Mouse (Mus musculus) liver, adult 2 months (tissue): Measurements from ENCODE around the gene Olfr789. TPM values are rescaled to one million over a fixed set of nuclear protein-coding genes. Genes with fewer than 3 reads are reported as not detected.

Experiments
- DNase-seq: peaks from one replicate; pipeline ENCODE4 v3.0.0-alpha.2; 2011; ENCODE audit warnings: low read depth, low spot score; ENCODE audit errors: extremely low read depth
- H3K27ac ChIP-seq: fragments of 200-500 bp; replicated peaks from 2 replicates; pipeline ENCODE4 v1.5.1; 2012; ENCODE audit warnings: low read depth, mild to moderate bottlenecking, control low read depth, inconsistent platforms, low read length; ENCODE audit not compliant: insufficient read depth
- H3K27me3 ChIP-seq: fragments of 200-500 bp; 2 replicates; pipeline ENCODE4 v1.6.1; 2012; ENCODE audit warnings: mild to moderate bottlenecking, moderate library complexity, low read length, inconsistent platforms; ENCODE audit not compliant: control insufficient read depth, insufficient read depth
- H3K36me3 ChIP-seq: fragments of 200-500 bp; 2 replicates; pipeline ENCODE4 v1.6.1; 2012; ENCODE audit warnings: low read length, inconsistent platforms; ENCODE audit not compliant: control insufficient read depth, insufficient read depth
- H3K4me1 ChIP-seq: fragments of 200-500 bp; 2 replicates; pipeline ENCODE4 v1.6.1; 2011; ENCODE audit warnings: low read length; ENCODE audit not compliant: control insufficient read depth, insufficient read depth
- H3K4me3 ChIP-seq: fragments of 200-500 bp; 2 replicates; pipeline ENCODE4 v1.5.1; 2011; ENCODE audit warnings: low read depth, mild to moderate bottlenecking, control low read depth, low read length, moderate library complexity; ENCODE audit not compliant: insufficient read depth
- H3K79me2 ChIP-seq: fragments of 200-500 bp; 2 replicates; pipeline ENCODE4 v1.6.1; 2012; ENCODE audit warnings: inconsistent platforms, mild to moderate bottlenecking, low read length, moderate library complexity; ENCODE audit not compliant: control insufficient read depth, insufficient read depth
- H3K9ac ChIP-seq: fragments of 200-500 bp; 2 replicates; pipeline ENCODE4 v1.6.1; 2012; ENCODE audit warnings: low read depth, mild to moderate bottlenecking, control low read depth, inconsistent platforms, low read length
- CTCF ChIP-seq: fragments of 200-500 bp; IDR thresholded peaks from 2 replicates; pipeline ENCODE4 v1.5.1; 2011; ENCODE audit warnings: low read depth, low read length, control low read depth
- POLR2A ChIP-seq: fragments of 200-500 bp; IDR thresholded peaks from 2 replicates; pipeline ENCODE4 v1.6.1; 2011; ENCODE audit warnings: low read length, control low read depth; ENCODE audit not compliant: insufficient read depth; ENCODE audit errors: extremely low read depth
- WGBS: fragments of 180-500 bp; shearing (Covaris S2); methylation state at CpG from one replicate; pipeline ENCODE4 v1.1.7; 2018; 5-methylcytosine and 5-hydroxymethylcytosine counted together
- polyA plus RNA-seq: library from polyadenylated mRNA; depleted of rRNA; stranded (reverse); fragments of >200 nt; gene quantifications from 2 replicates; pipeline ENCODE4 v1.2.3, GENCODE M21; 2012; rRNA removed
- total RNA-seq: library from RNA; depleted of rRNA; stranded (reverse); fragments of >200 nt; gene quantifications from 2 replicates; pipeline ENCODE4 v1.2.3, GENCODE M21; 2014; rRNA removed

Olfr789 gene
- total and polyA plus RNA-seq, 2 experiments: not detected

- H3K27me3 ChIP-seq: no peaks in the 10 kb centered on the region
- DNase-seq: no peak
- H3K27ac ChIP-seq: no peak within 1 kb of the TSS
- H3K36me3 ChIP-seq: no peaks in the 10 kb centered on the region
- H3K4me1 ChIP-seq: no peaks in the 10 kb centered on the region
- no peak for TF ChIP-seq POLR2A
- TF ChIP-seq CTCF: no peak
- no peak within 1 kb of the TSS for H3K4me3 ChIP-seq
- H3K79me2 ChIP-seq: no peaks in the 10 kb centered on the region
- H3K9ac ChIP-seq: no peak within 1 kb of the TSS
Observed at GRCm38 (mm10) chr10:129498192-129498591, 13.6 kb downstream of the Olfr789 start, which contains the start of gene Olfr790. Olfr790 (plus strand) TSS chr10:129498492.

- no peaks in the 10 kb centered on the region for H3K4me1 ChIP-seq
- H3K27ac ChIP-seq: no peak within 1 kb of the TSS
- no peak within 1 kb of the TSS for H3K9ac ChIP-seq
- DNase-seq: no peak
- H3K36me3 ChIP-seq: no peaks in the 10 kb centered on the region
- H3K27me3 ChIP-seq: no peaks in the 10 kb centered on the region
- H3K79me2 ChIP-seq: no peaks in the 10 kb centered on the region
- TF ChIP-seq CTCF: no peak
- TF ChIP-seq POLR2A: no peak
- no peak within 1 kb of the TSS for H3K4me3 ChIP-seq
- 62% methylated on average over 3 of the region's 3 CpGs for WGBS
Observed at GRCm38 (mm10) chr10:129521492-129521891, 36.9 kb downstream of the Olfr789 start, which contains the start of gene Olfr791. Olfr791 (plus strand) TSS chr10:129521792.

GRCm38 (mm10) chr10:129538862-129539261 lies 54.3 kb downstream of the Olfr789 start, which contains the start of gene Olfr792:
Olfr792 (plus strand) TSS chr10:129539162.
- no peak within 1 kb of the TSS for H3K9ac ChIP-seq
- H3K79me2 ChIP-seq: no peaks in the 10 kb centered on the region
- WGBS: 83% methylated on average over 1 of the region's 1 CpGs
- no peak within 1 kb of the TSS for H3K27ac ChIP-seq
- no peaks in the 10 kb centered on the region for H3K27me3 ChIP-seq
- no peaks in the 10 kb centered on the region for H3K36me3 ChIP-seq
- no peaks in the 10 kb centered on the region for H3K4me1 ChIP-seq
- DNase-seq: no peak
- TF ChIP-seq CTCF (no peak), POLR2A (no peak)
- no peak within 1 kb of the TSS for H3K4me3 ChIP-seq

Other genes with a start within 250 kb of the Olfr789 start
- not detected in 2 replicates for gene Olfr774, start 248.5 kb upstream of the Olfr789 start, total RNA-seq
- gene Olfr774, start 248.5 kb upstream of the Olfr789 start, polyA plus RNA-seq: not detected in 2 replicates
- gene Olfr775, start 236.3 kb upstream of the Olfr789 start, total RNA-seq: not detected in 2 replicates
- not detected in 2 replicates for gene Olfr775, start 236.3 kb upstream of the Olfr789 start, polyA plus RNA-seq
- gene Olfr776, start 225.6 kb upstream of the Olfr789 start, total RNA-seq: not detected in 2 replicates
- not detected in 2 replicates for gene Olfr776, start 225.6 kb upstream of the Olfr789 start, polyA plus RNA-seq
- not detected in 2 replicates for gene Olfr777, start 213.3 kb upstream of the Olfr789 start, total RNA-seq
- gene Olfr777, start 213.3 kb upstream of the Olfr789 start, polyA plus RNA-seq: not detected in 2 replicates
- not detected in 2 replicates for gene Olfr780, start 166.6 kb upstream of the Olfr789 start, total RNA-seq
- gene Olfr780, start 166.6 kb upstream of the Olfr789 start, polyA plus RNA-seq: not detected in 2 replicates
- not detected in 2 replicates for gene Olfr781, start 155.9 kb upstream of the Olfr789 start, total RNA-seq
- gene Olfr781, start 155.9 kb upstream of the Olfr789 start, polyA plus RNA-seq: not detected in 2 replicates
- not detected in 2 replicates for gene Olfr782, start 135.9 kb upstream of the Olfr789 start, total RNA-seq
- not detected in 2 replicates for gene Olfr782, start 135.9 kb upstream of the Olfr789 start, polyA plus RNA-seq
- gene Olfr784, start 100.7 kb upstream of the Olfr789 start, total RNA-seq: 0.09 and 0.13 TPM in 2 replicates
- gene Olfr784, start 100.7 kb upstream of the Olfr789 start, polyA plus RNA-seq: not detected in 2 replicates
- not detected in 2 replicates for gene Olfr785, start 79.3 kb upstream of the Olfr789 start, total RNA-seq
- gene Olfr785, start 79.3 kb upstream of the Olfr789 start, polyA plus RNA-seq: not detected in 2 replicates
- not detected in 2 replicates for gene Olfr786, start 57.4 kb upstream of the Olfr789 start, total RNA-seq
- not detected in 2 replicates for gene Olfr786, start 57.4 kb upstream of the Olfr789 start, polyA plus RNA-seq
- gene Olfr787, start 22.9 kb upstream of the Olfr789 start, total RNA-seq: not detected in 2 replicates
- gene Olfr787, start 22.9 kb upstream of the Olfr789 start, polyA plus RNA-seq: not detected in 2 replicates
- not detected in 2 replicates for gene Olfr788, start 13.8 kb upstream of the Olfr789 start, total RNA-seq
- not detected in 2 replicates for gene Olfr788, start 13.8 kb upstream of the Olfr789 start, polyA plus RNA-seq
- not detected in 2 replicates for gene Olfr790, start 13.7 kb downstream of the Olfr789 start, total RNA-seq
- gene Olfr790, start 13.7 kb downstream of the Olfr789 start, polyA plus RNA-seq: not detected in 2 replicates
- not detected in 2 replicates for gene Olfr791, start 37.0 kb downstream of the Olfr789 start, total RNA-seq
- gene Olfr791, start 37.0 kb downstream of the Olfr789 start, polyA plus RNA-seq: not detected in 2 replicates
- not detected in 2 replicates for gene Olfr792, start 54.4 kb downstream of the Olfr789 start, total RNA-seq
- not detected in 2 replicates for gene Olfr792, start 54.4 kb downstream of the Olfr789 start, polyA plus RNA-seq
- not detected in 2 replicates for gene Olfr794, start 82.9 kb downstream of the Olfr789 start, total RNA-seq
- not detected in 2 replicates for gene Olfr794, start 82.9 kb downstream of the Olfr789 start, polyA plus RNA-seq
- gene Olfr796, start 127.8 kb downstream of the Olfr789 start, total RNA-seq: not detected in 2 replicates
- gene Olfr796, start 127.8 kb downstream of the Olfr789 start, polyA plus RNA-seq: not detected in 2 replicates
- not detected in 2 replicates for gene Olfr798, start 143.2 kb downstream of the Olfr789 start, total RNA-seq
- not detected in 2 replicates for gene Olfr798, start 143.2 kb downstream of the Olfr789 start, polyA plus RNA-seq
- gene Olfr799, start 152.7 kb downstream of the Olfr789 start, total RNA-seq: not detected in 2 replicates
- not detected in 2 replicates for gene Olfr799, start 152.7 kb downstream of the Olfr789 start, polyA plus RNA-seq
- gene Olfr800, start 172.9 kb downstream of the Olfr789 start, total RNA-seq: not detected in 2 replicates
- not detected in 2 replicates for gene Olfr800, start 172.9 kb downstream of the Olfr789 start, polyA plus RNA-seq
- gene Olfr801, start 189.1 kb downstream of the Olfr789 start, total RNA-seq: not detected in 2 replicates
- not detected in 2 replicates for gene Olfr801, start 189.1 kb downstream of the Olfr789 start, polyA plus RNA-seq
- gene Olfr802, start 203.4 kb downstream of the Olfr789 start, total RNA-seq: not detected in 2 replicates
- not detected in 2 replicates for gene Olfr802, start 203.4 kb downstream of the Olfr789 start, polyA plus RNA-seq
- not detected in 2 replicates for gene Olfr803, start 209.5 kb downstream of the Olfr789 start, total RNA-seq
- not detected in 2 replicates for gene Olfr803, start 209.5 kb downstream of the Olfr789 start, polyA plus RNA-seq
- gene Olfr804, start 218.5 kb downstream of the Olfr789 start, total RNA-seq: not detected in 2 replicates
- gene Olfr804, start 218.5 kb downstream of the Olfr789 start, polyA plus RNA-seq: not detected in 2 replicates
- not detected in 2 replicates for gene Olfr805, start 244.6 kb downstream of the Olfr789 start, total RNA-seq
- gene Olfr805, start 244.6 kb downstream of the Olfr789 start, polyA plus RNA-seq: not detected in 2 replicates